Mouse (Mus musculus): ENCODE results near the gene Gpr39.

DNA sequence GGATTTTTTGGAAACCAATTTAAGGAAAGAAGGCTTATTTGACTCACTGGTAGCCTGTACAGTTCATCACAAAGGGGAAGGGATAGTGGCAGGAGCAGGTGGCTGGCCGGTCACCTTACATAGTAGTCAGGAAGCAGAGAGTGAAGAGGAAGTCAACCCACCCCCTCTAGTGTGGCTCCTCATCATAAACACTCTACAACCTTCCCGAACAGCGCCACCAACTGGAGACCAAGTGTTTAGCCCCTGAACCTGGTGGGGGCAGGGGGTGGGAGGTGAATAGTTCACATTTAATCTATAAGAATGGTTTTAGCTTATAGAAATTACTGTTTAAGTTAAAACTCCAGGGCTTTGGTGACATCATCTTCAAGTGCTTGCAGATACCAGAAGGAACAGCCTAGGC lies 28.6 kb downstream of the Gpr39 start:
- no peak for TF ChIP-seq CTCF (IDR thresholded peaks at IDR 0.05; ENCODE audit: low read depth, low read length)
- no peak for TF ChIP-seq POLR2A (IDR thresholded peaks at IDR 0.05; ENCODE audit: borderline replicate concordance, low read depth, low read length)

All from bone marrow macrophage, adult 2 months (primary cell).